Mouse (Mus musculus) heart, adult 11 months (tissue): Measurements from ENCODE around the gene Nabp1.

Source experiments
- DNase-seq: peaks from one replicate; pipeline ENCODE4 v3.0.0; 2022

Gene Nabp1

DNA sequence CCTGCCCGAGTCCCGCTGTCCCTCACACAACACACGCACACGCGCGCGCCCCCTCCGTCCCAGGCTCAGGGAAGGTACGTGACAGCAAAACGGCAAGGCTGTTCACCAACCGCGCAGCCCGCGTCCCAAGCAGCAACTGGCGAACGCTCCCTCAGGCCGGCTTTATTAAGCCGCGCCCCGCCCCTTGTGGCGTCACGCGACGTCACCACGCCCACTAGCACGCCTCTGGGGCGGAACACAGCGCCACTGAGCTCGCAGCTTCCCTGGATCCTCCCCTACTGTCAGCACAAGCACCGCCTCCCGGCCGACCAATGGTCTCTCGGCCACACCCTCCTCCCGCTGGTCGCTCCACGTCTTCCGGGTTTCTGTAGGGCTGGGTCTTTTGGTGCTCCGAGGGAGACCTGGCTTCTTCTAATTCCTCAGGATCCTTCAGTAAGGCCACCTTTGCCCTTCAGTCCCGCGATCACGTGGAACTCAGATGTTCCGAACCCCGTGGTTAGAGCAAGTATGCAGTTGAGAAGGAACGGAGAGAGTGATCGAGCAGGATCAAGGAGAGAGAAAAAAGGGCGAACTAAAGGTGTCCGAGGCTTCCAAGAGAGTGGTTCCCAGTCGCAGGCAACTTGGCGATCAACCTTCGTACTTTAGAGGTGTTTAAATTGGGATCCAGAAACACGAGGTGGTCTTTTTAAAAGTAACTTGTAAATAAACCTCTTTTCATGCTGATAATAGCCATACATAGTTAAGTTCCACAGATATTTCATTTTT, at the start of gene Nabp1:
Nabp1 (minus strand) TSS at position 164 of the 765 bp plus-strand sequence.
- DNase-seq: peak; percentile 100

GRCm38 (mm10) chr1:51525563-51526265, 47.5 kb upstream of the Nabp1 start:
- DNase-seq: no peak

DNA sequence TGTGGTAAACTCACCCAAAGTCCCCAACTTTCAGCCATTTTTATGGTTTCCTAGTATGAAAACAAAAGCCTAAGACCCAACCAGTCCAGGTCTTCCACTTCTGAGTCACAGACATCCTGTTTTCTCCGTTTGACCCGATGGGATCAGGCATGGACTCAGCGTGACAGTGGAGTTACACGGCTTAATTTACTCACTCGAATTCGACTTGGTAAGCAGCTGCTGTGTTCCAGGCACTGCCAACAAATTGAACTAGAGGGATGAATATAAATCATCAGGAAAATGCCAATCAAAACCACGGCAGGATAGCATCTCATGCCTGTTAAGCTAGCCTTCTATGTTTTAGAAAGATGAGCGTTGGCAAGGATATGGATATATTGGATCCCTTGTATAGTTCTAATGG, 43.4 kb upstream of the Nabp1 start:
- no peak for DNase-seq

DNA sequence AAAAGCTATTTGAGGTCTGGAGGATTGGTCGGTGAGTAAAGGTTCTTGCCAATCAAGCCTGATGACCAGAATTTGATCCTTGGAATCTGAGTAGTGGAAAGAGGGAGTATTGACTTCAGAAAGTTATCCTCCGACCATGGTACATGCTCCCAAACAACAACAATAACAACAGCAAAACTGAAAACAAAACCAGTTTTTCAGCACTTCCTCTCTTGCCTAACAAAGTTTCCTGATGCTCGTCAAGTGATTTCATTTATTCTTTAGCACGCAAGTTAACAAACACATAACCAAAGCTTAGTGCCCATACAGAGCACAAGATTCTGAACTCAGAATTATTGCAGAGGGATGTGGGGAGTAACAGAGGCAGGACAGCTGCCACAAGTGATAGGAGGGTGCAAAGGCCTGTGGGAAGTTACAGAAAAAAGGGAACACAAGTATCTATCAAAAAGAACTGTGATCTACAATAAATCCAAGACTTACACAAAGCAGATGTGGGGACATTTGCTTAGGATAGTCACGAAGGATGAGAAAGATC, 42.1 kb upstream of the Nabp1 start:
- DNase-seq: no peak

DNA sequence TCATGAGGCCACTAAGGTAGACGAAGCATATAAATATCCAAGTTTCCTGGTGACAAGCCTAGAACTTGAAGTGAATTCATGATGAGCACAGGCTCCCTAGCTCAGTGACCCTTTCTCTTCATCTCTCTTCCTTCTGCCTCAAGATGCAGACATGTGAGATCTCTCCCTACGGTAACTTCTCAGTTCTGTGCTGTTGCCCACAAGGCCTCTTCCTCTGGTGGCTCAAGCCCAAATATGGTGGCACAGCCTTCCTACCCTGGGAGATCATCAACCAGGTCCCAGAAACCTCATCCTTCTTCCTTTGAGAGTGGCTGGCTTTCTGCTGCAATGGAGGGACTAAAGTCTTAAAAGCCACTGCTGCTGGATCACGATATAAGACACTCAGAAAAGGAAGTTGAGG, 40.9 kb upstream of the Nabp1 start:
- no peak for DNase-seq

GRCm38 (mm10) chr1:51515625-51516024, 37.4 kb upstream of the Nabp1 start:
- no peak for DNase-seq

DNA sequence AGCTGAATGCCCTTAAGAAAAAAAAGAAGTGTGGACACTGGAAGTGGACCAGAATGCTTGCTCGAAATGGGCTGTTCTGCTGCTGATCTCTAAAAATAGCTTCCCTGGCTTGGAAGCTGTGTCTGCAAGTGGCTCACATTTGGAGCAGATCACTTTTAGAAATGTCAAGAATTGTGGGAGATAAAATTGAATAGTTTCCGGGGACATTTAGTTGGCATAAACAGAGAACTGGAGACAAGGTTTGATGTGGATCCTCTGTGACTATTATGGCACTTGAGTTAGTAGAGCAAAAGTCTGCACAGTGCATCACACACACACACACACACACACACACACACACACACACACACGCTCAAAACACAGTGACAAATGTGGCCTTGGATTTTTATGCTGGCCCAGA, 36.8 kb upstream of the Nabp1 start:
- peak; percentile 93 for DNase-seq

GRCm38 (mm10) chr1:51514379-51514778, 36.2 kb upstream of the Nabp1 start:
- no peak for DNase-seq

DNA sequence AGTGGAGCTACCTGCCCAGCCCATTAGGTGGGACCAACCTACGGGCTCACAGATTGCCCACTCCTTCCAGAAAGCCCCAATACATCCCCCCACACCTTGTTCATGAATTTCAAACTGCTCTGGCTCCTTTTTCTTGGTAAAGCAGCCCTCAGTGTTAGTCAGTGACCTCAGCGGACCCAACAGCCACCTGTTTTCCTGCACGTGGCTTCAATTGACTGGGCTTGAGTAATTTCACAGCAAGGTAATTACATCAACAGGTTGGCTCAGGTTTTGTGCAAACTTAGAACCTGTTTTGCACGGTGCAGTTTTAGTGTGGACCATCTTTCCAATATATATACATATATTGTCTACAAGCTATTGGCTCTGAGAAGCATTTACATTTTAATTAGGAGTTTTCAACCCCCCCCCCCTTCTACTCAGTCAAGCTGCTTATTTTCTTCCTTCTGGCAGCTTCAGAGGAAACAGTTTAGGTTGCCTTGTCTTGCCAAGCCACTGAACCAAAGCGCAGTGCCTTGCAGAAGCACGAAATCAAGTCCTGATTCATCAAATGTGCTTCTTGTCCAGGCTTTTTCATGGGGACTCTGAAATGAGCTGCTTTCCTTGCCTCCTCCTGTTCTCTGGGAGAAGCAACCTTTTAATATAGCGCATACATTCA, 35.0 kb upstream of the Nabp1 start:
- DNase-seq: no peak

- DNase-seq: no peak
Measured at GRCm38 (mm10) chr1:51512326-51512725, 34.1 kb upstream of the Nabp1 start.

DNA sequence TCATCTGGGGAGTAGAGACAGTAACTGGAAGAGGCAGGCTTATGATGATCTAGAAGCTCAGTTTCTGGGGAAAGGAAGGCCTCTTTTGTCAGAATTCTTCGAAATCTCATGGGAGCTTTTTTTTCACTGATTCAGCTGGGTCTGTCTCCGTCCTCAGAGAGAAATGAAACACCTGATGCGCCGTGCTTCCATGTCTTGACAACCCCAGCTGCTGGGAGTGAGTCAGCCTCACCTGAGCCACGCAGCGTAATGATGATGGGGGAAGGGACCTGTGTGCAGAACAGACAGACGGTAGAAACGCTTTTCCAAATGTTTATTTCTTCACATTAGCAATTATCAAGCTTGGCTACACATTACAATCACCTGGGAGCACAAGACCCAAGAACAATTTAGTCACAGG, 31.6 kb upstream of the Nabp1 start:
- DNase-seq: peak; percentile 72

- DNase-seq: peak; percentile 86
Measured at GRCm38 (mm10) chr1:51509083-51509482, 30.9 kb upstream of the Nabp1 start.

GRCm38 (mm10) chr1:51508543-51508942, 30.3 kb upstream of the Nabp1 start:
- DNase-seq: peak; percentile 51

- peak; percentile 61 for DNase-seq
Measured at GRCm38 (mm10) chr1:51507436-51507835, 29.2 kb upstream of the Nabp1 start.

DNA sequence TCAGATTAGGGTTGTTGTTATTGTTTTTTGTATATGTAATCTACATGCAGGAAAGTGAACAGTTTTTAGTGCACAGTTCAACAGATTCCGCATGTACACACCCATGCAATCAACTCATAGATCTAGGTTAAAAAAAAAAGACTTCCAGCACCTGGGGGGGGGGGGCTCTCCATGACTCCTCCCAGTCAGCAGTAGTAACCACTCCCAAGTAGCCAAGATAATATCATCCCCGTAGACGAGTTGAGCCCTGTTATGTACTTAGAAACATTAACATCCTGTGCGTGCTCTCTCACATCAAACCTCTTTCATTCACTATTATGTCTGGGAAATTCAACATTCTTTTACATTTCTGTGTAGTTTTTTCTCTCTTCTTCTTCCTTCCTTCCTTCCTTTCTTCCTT, 28.0 kb upstream of the Nabp1 start:
- peak; percentile 5 for DNase-seq

DNA sequence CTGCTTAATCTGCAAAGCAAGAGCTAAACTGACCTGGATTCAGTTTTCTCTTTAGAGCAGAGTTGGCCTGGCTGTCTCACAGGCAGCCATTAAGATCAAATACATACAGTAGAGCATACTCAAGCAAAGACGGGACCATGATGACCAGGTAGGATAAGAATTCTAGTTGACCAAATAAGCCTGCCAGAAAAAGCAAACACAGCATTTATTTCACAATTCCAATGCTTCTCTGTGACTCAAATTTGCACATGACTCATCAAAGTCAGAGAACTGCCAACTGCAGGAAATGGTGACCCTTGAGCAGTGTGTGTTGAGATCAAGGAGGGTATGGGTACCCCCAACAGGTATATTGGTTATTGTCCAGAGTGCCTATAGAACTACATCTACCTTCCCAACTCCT, 27.4 kb upstream of the Nabp1 start:
- peak; percentile 46 for DNase-seq

GRCm38 (mm10) chr1:51503055-51503454, 24.8 kb upstream of the Nabp1 start:
- DNase-seq: peak; percentile 24

DNA sequence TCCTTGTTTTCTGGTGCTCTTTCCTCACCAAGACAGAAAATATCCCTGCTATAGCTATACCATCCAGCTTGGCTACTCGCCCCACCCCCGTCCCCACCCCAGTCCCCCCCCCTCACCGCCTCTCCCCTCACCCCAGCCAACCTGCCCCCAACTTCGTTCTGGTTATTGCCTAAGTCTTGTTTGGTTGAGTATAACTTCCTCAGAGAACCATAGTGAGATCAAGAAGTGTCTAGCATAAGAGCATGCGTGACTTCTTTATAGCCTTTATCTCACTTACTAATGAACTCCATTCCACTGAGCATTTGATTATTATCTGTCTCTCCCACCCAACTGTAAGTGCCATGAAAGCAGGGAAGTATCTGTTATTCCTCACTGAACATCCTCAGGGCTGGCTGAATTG, 24.1 kb upstream of the Nabp1 start:
- DNase-seq: no peak

DNA sequence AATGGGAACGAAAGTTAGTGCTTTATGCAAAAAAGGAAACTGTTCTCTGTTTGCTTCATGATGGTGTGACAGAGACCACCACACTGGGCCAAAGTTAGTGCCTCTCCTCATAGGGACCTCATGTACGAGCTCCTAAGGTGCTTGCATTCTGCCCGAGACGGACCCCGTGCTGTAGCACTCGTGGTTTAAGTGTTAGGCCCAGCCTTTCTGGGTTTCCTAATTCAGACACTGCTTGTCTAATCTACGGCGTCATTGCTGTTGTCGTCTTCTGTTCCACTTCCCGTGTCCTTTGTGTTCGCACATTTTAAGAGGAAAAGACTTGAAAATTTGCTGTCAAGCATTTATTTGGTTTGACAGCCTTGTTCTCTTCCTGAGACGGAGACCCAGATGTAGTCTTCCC, 23.0 kb upstream of the Nabp1 start:
- peak; percentile 88 for DNase-seq

- peak; percentile 87 for DNase-seq
Measured at GRCm38 (mm10) chr1:51498601-51499098, 20.4 kb upstream of the Nabp1 start.

GRCm38 (mm10) chr1:51496163-51496562, 17.9 kb upstream of the Nabp1 start:
- no peak for DNase-seq

DNA sequence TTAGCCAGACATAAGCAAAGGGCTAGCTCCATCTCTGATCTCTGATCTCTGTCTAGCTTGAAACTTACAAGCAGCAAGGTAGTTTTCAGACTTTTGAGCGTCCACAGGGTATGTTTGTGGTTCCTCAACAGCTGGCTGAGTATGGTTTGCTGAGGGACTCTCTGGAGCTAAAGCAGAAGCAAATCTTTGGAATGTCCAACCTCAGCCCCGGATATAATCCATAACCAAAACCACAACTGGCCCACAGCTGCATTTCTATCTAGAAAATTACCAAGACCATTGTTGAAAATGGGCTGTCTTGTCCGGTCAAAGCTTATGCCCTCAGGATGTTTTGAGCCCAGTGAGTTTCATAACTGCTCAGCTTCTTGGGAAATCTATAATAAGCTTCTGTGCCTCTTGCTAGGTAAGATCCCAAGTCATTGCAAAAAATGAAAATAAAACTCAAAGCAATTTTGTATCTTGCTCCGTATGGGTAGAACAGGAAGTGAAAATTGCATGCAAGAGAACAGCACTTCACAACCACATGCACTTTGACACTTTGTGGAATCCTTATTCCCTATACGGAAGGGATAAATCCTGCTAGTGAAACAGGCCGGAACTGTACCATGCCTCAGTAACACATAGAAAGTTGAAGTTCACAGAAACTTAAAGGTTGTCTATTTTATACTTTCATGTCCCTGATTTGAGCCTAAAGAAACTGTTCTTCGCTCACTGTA, 15.5 kb upstream of the Nabp1 start:
- DNase-seq: peak; percentile 83

DNA sequence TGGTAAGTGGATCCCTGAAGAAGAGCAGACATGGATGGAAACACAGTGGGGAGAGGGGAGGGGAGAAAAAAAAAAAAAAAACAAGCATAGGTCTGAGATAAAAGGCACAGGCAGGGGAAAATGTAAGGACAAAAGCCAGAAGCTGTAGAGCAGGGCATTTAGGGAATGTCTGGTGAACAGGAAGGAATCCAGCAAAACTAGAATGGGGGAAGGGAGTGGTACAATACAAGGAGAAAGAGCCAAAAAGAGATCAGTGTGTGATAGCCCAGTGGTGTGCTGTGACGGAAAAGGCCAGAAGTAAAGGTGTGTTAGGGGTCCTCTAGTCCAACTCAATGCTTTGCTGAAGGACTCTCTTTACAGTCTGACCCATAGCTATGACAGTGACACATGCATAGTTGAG, 8.1 kb upstream of the Nabp1 start:
- no peak for DNase-seq
